Mouse (Mus musculus) erythroid progenitor cell, adult 5-6 weeks (primary cell): ENCODE data around the gene Fam131a. TPM values are rescaled to one million over a fixed set of nuclear protein-coding genes. Genes with fewer than 3 reads are reported as not detected.
"Not testable (repeated sequence)": the region's sequence is repeated elsewhere in the genome, so short reads cannot be mapped to it uniquely, and the experiment has no call there.

Source experiments
- ATAC-seq: replicated peaks from 2 replicates; pipeline ENCODE4 v1.8.0; 2016; ENCODE audit warnings: moderate number of reproducible peaks, mild to moderate bottlenecking, moderate TSS enrichment, inconsistent platforms; ENCODE audit not compliant: poor library complexity, low FRiP score, severe bottlenecking
- total RNA-seq, 2 experiments: library from RNA; stranded (forward) in 1 of 2; stranded (reverse) in 1 of 2; fragments of 150-400 nt in 1 of 2; fragments of 186-747, 209-891 nt in 1 of 2; gene quantifications; 2 replicates each; pipeline versions ENCODE4 v1.2.3 to v1.2.4; 2015 to 2017; ENCODE audit warnings: low replicate concordance in 2 of 2

Fam131a gene
- not detected in 2 replicates for total RNA-seq (2015; ENCODE audit: low replicate concordance)
- not detected in 2 replicates for total RNA-seq (2017; ENCODE audit: low replicate concordance)

DNA sequence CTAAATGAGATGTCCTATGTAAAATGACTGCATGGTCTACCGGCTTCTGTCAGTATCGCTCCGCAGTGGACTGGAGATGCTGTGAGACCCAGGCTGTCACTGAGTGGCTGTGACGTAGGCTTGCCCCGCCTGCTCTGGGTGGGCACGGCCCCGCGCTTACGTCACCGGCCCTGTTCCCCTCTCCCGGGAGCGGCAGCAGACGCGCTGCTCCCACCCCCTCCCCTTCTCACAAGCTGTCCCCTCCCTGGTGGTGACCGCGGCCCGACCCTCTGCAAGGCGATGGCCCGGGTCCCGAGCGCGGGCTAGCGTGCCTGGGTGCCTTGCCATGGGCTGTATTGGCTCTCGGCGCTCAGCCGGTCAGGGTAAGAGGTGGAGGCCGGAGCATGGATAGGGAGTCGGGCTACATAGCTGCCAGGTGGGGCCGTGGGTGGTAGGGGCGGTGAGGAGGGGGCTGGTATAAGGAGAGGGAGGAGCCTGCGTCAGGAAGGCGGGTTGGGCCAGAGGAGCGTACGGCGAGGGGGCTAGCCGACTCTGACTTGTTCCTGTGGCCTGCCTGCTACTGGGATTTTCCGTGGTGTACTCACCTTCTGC is at the start of gene Fam131a:
Gene Fam131a (plus strand): TSS at position 131 of the 591 bp plus-strand sequence.
- peak; percentile 74; the same call in 1 of the 2 replicates for ATAC-seq

DNA sequence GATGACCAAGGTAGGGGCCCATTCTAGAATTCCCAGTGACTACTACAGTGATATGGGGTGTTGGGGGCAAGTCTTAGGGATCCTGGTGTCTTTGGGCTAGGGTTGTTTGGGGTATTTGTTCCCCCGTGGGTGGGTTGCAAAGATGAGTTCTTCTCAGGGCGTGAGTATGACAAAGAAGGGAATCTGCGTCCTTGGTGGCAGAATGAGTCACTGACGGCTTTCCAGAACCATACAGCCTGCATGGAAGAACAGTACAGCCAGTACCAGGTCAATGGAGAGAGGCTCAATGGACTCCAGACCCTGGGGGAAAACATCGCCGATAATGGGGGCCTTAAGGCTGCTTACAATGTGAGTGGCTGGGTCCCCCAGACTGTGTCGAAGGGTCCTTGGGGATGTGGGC is 49.1 kb upstream of the Fam131a start:
- ATAC-seq: no peak

DNA sequence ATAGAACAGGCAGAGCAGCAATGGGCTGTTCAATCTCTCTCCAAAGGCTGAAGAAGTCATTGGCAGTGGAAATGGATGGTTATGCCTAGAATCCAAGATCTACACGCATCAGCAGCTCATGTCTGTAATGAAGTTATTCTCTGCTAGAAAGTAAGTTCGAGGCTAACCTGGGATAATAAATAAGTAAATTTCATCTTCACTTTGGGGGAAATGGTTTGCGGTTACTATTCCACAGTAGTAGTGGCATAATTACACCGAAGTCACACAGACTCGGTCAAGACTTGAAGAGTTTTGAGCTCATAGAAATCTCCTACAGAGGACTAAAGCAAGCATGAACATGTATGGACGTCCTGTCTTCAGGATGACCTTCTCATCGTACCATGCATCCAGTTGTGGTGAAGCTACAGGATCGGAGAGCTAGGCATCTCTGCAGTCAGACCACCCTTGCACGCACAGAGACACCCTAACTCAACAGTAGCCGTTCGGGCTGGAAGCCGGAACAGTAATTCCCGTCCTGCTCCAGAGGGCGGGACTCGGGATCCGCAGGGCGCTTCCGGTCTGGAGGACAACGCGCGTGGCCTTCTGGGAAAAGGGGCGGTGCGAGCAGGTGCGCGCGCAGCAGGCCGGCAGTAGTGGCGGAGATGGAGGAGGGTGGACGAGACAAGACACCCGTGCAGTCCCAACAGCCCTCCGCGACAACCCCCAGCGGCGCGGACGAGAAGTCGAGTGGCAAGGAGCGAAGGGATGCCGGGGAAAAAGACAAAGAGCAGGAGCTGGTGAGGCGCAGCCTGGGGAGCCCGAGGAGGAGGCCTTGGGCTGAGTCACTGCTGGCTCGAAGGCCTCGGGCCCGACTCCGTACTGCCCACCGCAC is 41.7 kb upstream of the Fam131a start, which contains the start of gene Psmd2:
Gene Psmd2 (plus strand): TSS at position 577 of the 871 bp plus-strand sequence.
- ATAC-seq: peak; percentile 99

DNA sequence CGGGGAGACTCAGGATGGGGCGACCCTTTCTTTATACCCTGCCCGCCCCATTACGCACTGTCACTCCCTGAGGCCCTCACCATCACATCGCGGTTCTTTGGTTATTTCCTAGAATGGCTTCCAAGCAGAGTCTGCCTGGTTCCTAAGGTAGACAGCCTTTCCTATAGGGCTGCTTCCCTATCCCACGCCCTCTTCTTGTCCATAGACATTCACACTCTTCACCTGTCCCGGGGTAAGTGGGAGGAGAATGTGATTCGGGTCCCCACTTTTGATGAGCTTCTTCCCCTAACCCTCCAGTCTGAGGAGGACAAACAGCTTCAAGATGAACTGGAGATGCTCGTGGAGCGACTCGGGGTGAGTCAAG is 41.1 kb upstream of the Fam131a start:
- ATAC-seq: peak; percentile 36

DNA sequence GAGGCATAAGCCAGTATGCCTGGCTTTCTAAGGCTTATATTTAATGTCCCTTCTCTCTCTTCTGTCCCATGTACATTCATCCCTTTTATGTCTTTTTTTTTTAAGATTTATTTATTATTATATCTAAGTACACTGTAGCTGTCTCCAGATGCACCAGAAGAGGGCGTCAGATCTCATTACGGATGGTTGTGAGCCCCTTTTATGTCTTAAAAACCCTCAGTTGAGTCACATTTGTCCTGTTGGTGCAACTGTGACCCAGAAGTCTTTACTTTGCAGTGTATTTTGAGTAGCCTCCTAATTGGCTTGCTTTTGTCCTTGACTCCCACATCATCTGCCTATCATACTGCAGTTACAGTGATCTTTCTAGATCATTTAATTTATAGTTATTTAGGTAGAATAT is 39.7 kb upstream of the Fam131a start:
- no peak for ATAC-seq

DNA sequence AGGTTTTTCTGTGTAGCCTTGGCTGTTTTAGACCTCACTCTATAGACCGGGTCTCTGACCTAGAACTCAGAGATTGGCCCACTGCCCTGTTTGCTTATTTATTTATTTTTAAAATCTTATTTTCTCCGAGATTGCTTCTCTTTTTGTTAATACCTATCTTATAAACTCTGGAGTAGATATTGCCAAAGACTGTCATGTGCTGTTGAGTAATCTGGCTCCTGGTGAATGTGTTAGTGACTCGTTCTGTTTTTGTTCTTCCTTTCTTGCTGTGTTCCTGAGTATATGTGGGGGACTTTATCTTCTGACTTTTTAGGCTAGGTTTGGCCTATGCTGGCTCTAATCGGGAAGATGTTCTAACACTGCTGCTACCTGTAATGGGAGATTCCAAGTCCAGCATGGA is 35.4 kb upstream of the Fam131a start:
- ATAC-seq: no peak

DNA sequence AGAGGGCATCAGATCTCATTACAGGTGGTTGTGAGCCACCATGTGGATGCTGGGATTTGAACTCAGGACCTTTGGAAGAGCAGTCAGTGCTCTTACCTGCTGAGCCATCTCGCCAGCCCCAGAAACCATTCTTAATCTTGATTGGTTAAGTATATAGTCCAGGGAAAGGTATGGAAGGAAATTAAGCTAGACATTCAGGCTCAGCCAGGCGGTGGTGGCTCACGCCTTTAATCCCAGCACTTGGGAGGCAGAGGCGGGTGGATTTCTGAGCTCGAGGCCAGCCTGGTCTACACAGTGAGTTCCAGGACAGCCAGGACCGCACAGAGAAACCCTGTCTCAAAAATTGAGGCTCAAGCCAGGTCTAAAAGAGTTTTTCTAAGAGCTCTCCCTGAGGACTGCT is 25.0 kb upstream of the Fam131a start, which contains the start of gene Eif4g1:
Gene Eif4g1 (plus strand): TSS at position 301 of the 400 bp plus-strand sequence.
- not testable (repeated sequence) for ATAC-seq

DNA sequence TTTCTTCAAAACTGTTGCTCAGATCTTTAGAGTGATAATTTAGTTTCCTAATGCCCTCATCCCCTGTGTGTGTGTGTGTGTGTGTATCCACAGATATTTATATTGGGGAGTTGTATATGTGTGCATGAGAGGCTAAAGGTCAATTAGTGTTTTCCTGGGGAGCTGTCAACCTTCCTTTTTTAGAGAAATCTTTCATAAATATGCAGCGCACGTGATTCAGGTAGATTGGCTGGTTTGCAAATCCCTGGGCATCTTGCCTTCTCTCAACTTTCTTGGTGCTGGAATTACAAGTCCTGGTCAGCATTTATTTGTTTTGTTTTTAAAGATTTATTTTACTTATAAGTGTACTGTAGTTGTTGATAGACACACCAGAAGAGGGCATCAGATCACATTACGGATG is 22.8 kb upstream of the Fam131a start:
- no peak for ATAC-seq

DNA sequence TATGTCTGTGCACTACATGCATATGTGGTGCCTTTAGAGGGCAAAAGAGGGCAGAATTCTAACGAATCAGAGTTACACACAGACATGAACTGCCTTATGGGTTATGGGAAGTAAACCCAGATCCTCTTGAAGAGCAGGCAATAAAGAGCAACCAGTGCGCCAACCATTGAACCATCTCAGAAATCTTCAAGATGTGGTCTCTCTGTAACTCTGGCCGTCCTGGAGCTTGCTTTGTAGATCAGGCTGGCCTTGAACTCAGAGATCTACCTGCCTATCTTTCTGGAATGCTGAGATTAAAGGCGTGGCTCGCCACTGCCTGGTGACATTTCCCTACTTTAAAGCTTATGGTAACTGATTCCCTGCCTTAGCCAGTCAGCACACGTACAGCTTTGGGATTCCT is 21.2 kb upstream of the Fam131a start:
- ATAC-seq: no peak

DNA sequence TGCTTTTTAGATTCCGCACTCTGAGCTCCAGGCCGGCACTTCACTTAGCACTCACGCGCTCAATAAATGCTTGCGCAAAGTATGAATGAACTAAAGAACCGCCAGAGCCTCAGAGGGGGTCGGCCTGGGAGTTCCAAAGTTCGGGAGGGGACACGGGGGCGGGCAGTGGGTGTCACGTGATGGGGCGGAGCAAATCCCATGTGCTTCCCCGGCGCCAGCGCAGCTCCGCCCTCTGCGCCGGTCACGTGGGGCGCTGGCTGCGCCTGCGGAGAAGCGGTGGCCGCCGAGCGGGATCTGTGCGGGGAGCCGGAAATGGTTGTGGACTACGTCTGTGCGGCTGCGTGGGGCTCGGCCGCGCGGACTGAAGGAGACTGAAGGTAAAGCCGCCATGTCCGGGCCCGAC is 20.5 kb upstream of the Fam131a start:
- peak; percentile 79 for ATAC-seq

DNA sequence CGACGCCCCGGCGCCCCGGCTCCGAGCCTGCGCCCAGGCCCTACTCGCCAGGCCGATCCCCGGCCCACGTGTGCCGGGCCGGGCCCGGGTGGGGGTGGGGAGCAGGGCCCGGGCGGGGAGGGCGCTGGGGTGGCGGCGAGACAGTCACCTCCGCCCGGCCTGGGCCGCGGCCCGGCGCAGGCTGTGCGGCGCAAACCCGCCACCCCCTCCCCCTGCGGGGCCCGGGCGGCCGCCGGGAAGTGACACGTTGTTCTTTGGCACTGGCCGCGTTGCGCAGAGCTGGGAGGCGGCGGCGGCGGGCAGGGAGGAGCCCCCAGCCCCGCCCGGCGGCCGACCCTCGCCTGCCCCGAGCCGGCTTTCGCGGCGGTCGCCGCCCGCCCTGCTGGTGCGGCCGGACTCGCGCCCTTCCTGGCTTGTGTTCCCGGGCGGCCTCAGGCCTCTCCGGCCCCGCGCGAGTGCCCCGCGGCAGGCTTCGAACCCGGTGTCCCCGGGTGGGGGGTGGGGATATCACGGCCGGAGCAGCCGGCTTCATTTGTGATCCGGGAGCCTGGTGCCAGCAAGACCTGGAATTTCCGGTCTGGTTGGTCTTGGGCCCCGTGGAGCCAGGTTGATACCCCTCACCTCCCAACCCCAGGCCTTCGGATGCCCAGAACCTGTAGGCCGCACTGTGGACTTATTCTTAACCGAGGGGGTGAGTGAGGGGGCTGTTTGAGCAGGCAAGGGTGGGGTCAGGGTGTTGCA is 19.9 kb upstream of the Fam131a start:
- ATAC-seq: peak; percentile 37

DNA sequence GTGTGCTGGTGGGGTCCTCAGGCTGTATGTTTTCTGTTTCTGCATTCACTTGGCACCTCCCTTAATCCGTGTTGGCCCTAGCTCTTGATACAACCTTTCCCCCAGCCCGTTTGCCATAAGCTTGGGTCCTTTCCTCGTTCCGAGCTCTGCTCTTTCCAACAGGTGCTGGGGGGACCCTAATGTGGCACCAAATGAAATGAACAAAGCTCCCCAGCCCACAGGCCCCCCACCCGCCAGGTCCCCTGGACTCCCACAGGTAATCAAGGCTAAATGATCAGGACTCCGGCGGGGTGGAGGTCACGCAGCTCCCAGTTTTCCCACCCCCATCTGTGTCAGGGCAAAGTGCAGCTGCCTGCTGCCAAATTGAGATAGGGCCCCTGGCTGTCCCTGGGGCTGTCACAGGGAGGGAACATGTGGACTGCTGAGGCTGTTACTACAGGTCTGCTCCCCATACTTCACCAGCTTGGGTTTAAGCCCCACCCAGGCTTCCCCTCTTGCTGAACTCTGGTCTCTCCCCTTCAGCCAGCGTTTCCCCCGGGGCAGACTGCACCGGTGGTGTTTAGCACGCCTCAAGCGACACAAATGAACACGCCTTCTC is 19.2 kb upstream of the Fam131a start:
- peak; percentile 58 for ATAC-seq

DNA sequence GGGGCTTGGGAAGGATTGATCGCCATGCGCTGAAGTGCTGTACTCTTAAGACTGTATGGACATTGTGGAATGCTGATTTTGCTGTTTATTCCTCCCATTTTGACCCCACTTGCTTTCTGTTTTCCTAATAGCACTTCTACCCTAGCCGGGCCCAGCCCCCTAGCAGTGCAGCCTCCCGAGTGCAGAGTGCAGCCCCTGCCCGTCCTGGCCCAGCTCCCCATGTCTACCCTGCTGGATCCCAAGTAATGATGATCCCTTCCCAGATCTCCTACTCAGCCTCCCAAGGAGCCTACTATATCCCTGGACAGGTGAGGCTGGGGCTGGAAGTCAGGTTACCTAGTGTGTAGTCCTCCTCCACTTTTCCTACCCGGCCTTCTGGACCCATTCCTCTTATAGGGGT is 17.8 kb upstream of the Fam131a start:
- ATAC-seq: no peak

DNA sequence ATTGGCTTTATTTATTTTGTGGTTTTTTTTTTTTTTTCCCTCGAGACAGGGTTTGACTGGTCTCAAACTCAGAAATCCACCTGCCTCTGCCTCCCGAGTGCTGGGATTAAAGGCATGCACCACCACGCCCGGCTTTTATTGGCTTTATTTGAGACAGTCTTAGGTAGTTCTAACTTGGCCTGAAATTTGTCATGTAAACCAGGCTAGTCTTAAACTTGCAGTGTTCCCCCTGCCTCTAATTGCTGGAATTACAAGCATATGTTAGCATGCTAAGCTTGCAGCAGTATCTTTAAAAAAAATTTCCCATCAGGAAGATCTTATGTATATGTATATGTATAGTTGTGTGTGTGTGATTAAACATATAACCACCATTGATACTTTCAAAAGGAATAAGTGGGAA is 16.3 kb upstream of the Fam131a start:
- ATAC-seq: no peak

DNA sequence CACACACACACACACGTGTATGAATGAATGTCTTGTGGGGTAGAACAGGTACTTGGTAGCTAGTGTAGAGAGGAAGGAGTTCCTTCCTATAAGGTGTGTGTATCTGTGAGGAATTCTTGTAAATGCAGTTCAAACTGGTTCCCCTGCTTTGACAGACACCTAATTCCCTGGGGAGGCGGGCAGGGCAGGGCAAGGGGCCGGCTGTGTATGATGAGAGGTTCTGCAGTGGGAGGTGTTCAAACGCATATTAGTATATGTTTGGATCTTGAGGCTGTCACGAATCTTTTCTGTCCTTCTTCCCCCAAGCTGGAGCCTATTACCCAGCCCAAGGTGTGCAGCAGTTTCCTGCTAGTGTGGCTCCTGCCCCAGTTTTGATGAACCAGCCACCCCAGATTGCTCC is 15.7 kb upstream of the Fam131a start:
- ATAC-seq: peak; percentile 16; the same call in 1 of the 2 replicates

DNA sequence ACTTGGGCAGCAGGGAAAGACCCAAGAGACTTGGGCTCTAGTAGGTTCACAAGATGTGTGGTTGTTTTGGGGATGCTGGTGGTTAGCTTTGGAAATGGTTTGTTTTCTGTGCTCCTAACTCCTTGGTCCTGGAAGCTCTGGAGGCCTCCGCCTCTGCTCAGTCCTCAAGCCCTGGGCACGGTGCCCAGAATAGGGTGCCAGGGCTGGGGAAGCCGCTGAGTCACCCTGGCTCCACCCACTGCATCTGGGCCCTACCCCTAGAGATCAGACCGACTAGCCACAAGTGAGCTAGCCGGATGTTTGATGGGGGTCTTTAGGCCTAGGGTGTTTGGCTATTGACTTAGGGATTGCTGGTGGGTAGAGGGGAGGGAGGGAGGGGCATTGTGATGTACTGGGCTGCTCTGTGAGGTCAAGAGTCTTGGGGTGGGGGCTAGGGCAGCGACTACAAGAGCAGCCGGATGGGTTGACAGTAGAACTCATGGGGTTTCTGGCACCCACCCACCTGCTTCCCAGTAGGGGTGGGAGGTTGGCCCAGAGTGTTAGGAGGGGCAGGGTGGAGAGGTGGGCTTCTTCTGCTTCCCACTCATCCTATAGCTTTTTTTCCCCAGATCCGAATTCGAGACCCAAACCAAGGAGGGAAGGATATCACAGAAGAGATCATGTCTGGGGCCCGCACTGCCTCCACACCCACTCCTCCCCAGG is 14.9 kb upstream of the Fam131a start:
- ATAC-seq: peak; percentile 91

DNA sequence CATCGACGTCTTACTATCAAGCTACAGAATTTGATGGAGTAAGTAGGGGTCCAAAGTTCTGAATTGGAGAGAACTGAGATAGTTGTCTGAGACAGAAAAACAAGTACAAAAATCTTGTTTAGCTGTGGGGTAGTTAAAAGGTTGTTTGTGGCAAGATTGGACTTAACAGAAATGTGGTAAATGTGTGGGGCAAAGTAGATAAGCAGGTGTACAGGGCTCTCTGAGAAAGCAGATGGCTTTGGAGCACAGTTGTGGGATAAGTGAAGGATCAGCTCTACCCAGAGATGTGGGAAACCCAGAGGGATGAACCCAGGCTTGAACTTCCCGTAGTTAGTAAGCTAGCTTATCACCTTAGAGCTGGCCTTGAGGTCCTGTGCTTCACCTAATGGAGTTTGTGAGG is 2.3 kb upstream of the Fam131a start:
- no peak for ATAC-seq

DNA sequence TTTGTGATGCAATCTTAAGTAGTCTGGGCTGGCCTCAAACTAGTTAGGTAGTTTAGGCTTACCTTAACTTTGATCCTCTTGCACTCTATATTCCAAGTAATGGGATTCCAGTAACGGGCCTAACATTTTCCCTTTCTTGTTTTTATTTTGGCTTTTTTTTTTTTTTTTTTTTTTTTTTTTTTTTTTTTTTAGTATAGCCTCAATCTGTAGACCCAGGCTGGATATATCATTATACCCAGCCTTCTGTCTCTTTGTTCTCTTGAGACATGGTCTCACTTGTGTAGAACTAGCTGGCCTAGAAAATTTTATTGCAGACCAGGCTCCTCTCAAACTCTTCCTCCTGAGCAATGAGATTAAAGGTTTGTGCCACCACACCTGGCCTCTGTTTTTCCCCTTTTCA is 1.4 kb upstream of the Fam131a start:
- ATAC-seq: no peak

DNA sequence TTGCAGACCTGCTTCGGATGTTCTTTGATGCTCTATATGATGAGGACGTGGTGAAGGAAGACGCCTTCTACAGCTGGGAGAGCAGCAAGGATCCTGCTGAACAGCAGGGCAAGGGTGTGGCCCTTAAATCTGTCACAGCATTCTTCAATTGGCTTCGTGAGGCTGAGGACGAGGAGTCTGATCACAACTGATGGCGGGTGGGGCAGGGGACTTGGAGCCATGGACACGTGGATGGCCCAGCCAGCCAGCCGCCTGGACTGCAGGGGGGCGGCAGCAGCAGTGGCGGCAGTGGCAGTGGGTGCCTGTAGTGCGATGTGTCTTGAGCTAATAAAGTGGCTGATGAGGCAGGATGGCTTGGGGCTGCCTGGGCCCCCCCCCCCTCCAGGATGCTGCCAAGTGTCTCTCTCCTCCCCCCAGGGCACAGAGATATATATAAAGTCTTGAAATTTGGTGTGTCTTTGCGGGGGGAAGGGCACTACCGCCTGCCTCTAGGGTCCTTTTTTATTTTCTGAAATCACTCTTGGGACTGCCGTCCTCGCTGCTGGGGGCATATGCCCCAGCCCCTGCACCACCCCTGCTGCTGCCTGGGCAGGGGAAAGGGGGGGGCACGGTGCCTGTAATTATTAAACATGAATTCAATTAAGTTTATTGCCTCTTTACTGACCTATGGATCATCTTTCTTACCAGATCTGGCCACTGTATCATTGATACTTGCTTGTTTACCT is 638 bp upstream of the Fam131a start:
- ATAC-seq: no peak
